Mouse (Mus musculus): ENCODE measurements around the gene Plcl1. TPM values are rescaled to one million over a fixed set of nuclear protein-coding genes. Genes with fewer than 3 reads are reported as not detected.

Plcl1 gene
- polyA plus RNA-seq (2012; rRNA removed) (0.05 and 0.12 TPM in 2 replicates), polyA plus RNA-seq (2014; fragmentation: Nextera tagmentation; extraction: Ambion mirVana) (0.05 and 0.09 TPM in 2 replicates)

GRCm38 (mm10) chr1:55405272-55406022 lies at the start of gene Plcl1:
Plcl1 (plus strand) TSS chr1:55405921.
- 4% methylated on average over 41 of the region's 51 CpGs for WGBS (ENCODE audit: insufficient replicate concordance)
- TF ChIP-seq CTCF (IDR thresholded peaks at IDR 0.05; ENCODE audit: low read depth) (no peak), EP300 (IDR thresholded peaks at IDR 0.05; ENCODE audit: low read depth) (no peak)
- Histone ChIP-seq H3K9me3 (ENCODE audit: control insufficient read depth, low read length) (no peaks in the 10 kb centered on the region), H3K4me2 (ENCODE audit: low read depth) (peak within 1 kb of the TSS; percentile 57), H3K27ac (no peak within 1 kb of the TSS), H3K4me3 (ENCODE audit: insufficient read depth in 1 of 2, low read depth in 2 of 2, low read length in 2 of 2) (peak within 1 kb of the TSS; percentile 31 to 48), H3K4me1 (replicated peaks; ENCODE audit: control insufficient read depth in 2 of 2, insufficient read depth in 2 of 2, low read length in 1 of 2) (no peaks in the 10 kb centered on the region; a peak in 1 of 4 replicates), H3K36me3 (replicated peaks; ENCODE audit: control insufficient read depth, insufficient read depth, low read depth) (no peaks in the 10 kb centered on the region), H3K27me3 (ENCODE audit: control insufficient read depth, insufficient read depth, low read length) (peaks cover 36% of the 10 kb centered on the region), H3K9ac (replicated peaks) (no peak within 1 kb of the TSS)
- DNase-seq (ENCODE audit: low read depth in 3 of 3, low spot score in 3 of 3) (peak; percentile 30 to 41 (median 33)), ATAC-seq (ENCODE audit: insufficient read depth) (peak; percentile 87)

DNA sequence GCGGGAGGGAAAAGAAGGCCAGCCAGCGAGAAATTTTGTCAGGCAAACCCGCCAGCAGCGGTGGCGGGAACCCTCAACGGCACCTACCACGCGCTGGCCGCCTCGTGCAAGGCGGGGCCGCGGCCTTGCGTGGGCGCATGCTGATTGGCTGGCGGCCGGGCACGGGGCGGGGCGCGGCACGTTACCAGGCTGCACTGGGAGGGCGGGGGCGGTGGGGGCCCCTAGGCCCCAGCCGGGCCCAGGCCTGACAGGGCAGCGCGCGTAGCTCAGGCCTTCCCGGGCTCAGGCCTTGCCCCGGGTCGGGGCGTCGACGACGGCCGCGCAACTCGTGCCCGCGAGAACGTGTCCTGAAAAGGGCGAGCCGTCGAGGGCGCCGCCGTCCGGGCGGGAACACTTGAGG lies 43.1 kb upstream of the Plcl1 start:
- WGBS (ENCODE audit: insufficient replicate concordance) = 50% methylated on average over 48 of the region's 49 CpGs

GRCm38 (mm10) chr1:55363044-55363565 lies 42.6 kb upstream of the Plcl1 start, which contains the start of gene Boll:
Boll (minus strand) TSS chr1:55363469.
- H3K36me3 ChIP-seq (replicated peaks; ENCODE audit: control insufficient read depth, insufficient read depth, low read depth) = no peaks in the 10 kb centered on the region
- ATAC-seq (ENCODE audit: insufficient read depth) = peak; percentile 71
- 0 out of 4 replicates have a peak, but pooled peaks cover 0 to 2% of the 10 kb centered on the region in 2 experiments for H3K4me1 ChIP-seq (replicated peaks; ENCODE audit: control insufficient read depth in 2 of 2, insufficient read depth in 2 of 2, low read length in 1 of 2)
- H3K27ac ChIP-seq = no peak within 1 kb of the TSS
- H3K9ac ChIP-seq (replicated peaks) = no peak within 1 kb of the TSS
- 15% methylated on average over 57 of the region's 68 CpGs for WGBS (ENCODE audit: insufficient replicate concordance)
- DNase-seq (ENCODE audit: low read depth in 3 of 3, low spot score in 3 of 3) = peak; percentile 19 to 33 (median 22)
- H3K4me3 ChIP-seq (ENCODE audit: insufficient read depth in 1 of 2, low read depth in 2 of 2, low read length in 2 of 2) = peak within 1 kb of the TSS; percentile 23 to 48
- H3K9me3 ChIP-seq (ENCODE audit: control insufficient read depth, low read length) = no peaks in the 10 kb centered on the region
- peak within 1 kb of the TSS; percentile 59 for H3K4me2 ChIP-seq (ENCODE audit: low read depth)
- TF ChIP-seq EP300 (IDR thresholded peaks at IDR 0.05; ENCODE audit: low read depth) (no peak), CTCF (IDR thresholded peaks at IDR 0.05; ENCODE audit: low read depth) (peak; percentile 64)
- peaks cover 14% of the 10 kb centered on the region for H3K27me3 ChIP-seq (ENCODE audit: control insufficient read depth, insufficient read depth, low read length)

More for the DNA sequence above, 43.1 kb upstream of the Plcl1 start:
- no peak for TF ChIP-seq CTCF (IDR thresholded peaks at IDR 0.05; ENCODE audit: low read depth)
- TF ChIP-seq EP300 (IDR thresholded peaks at IDR 0.05; ENCODE audit: low read depth) = no peak
- peaks cover 14% of the 10 kb centered on the region for H3K27me3 ChIP-seq (ENCODE audit: control insufficient read depth, insufficient read depth, low read length)
- 0 out of 4 replicates have a peak, but pooled peaks cover 0 to 2% of the 10 kb centered on the region in 2 experiments for H3K4me1 ChIP-seq (replicated peaks; ENCODE audit: control insufficient read depth in 2 of 2, insufficient read depth in 2 of 2, low read length in 1 of 2)
- no peak for ATAC-seq (ENCODE audit: insufficient read depth)
- no peaks in the 10 kb centered on the region for H3K36me3 ChIP-seq (replicated peaks; ENCODE audit: control insufficient read depth, insufficient read depth, low read depth)
- H3K4me2 ChIP-seq (ENCODE audit: low read depth) = no peak overlapping the region
- no peak overlapping the region; a peak in 1 of 4 replicates for H3K4me3 ChIP-seq (ENCODE audit: insufficient read depth in 1 of 2, low read depth in 2 of 2, low read length in 2 of 2)
- DNase-seq (ENCODE audit: low read depth in 3 of 3, low spot score in 3 of 3) = no peak
- H3K9me3 ChIP-seq (ENCODE audit: control insufficient read depth, low read length) = no peaks in the 10 kb centered on the region
- H3K27ac ChIP-seq = no peak overlapping the region
- H3K9ac ChIP-seq (replicated peaks) = no peak overlapping the region

DNA sequence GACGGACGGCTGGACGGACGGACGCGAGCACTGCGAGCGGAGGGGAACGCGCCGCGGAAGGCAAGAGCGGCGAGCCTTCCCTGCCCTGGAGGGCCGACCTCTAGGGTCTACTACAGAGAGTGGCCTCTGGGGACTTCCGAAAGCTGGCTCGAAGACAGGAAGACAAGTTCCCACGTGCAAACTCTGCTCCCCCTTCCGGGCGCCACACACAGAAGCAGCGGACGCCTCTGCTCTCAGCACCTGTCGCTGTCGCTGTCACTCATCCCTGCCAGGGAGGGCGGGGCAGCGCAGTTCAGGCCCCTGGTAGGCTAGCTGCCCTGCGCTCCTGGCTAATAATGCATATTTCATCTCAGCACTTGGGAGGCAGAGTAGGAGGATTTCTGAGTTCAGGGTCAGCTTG lies 42.1 kb upstream of the Plcl1 start:
- Histone ChIP-seq H3K4me1 (replicated peaks; ENCODE audit: control insufficient read depth in 2 of 2, insufficient read depth in 2 of 2, low read length in 1 of 2) (0 out of 4 replicates have a peak, but pooled peaks cover 0 to 2% of the 10 kb centered on the region in 2 experiments), H3K4me2 (ENCODE audit: low read depth) (peak overlapping the region; percentile 59), H3K4me3 (ENCODE audit: insufficient read depth in 1 of 2, low read depth in 2 of 2, low read length in 2 of 2) (peak overlapping the region; percentile 23 to 48), H3K9me3 (ENCODE audit: control insufficient read depth, low read length) (no peaks in the 10 kb centered on the region), H3K36me3 (replicated peaks; ENCODE audit: control insufficient read depth, insufficient read depth, low read depth) (no peaks in the 10 kb centered on the region), H3K27ac (no peak overlapping the region), H3K9ac (replicated peaks) (no peak overlapping the region), H3K27me3 (ENCODE audit: control insufficient read depth, insufficient read depth, low read length) (peaks cover 14% of the 10 kb centered on the region)
- TF ChIP-seq CTCF (IDR thresholded peaks at IDR 0.05; ENCODE audit: low read depth) (0 out of 2 replicates have a peak, but pooled peaks have one; percentile 19), EP300 (IDR thresholded peaks at IDR 0.05; ENCODE audit: low read depth) (no peak)
- under 1% methylated on average over 22 of the region's 27 CpGs for WGBS (ENCODE audit: insufficient replicate concordance)
- ATAC-seq (ENCODE audit: insufficient read depth) (peak; percentile 73), DNase-seq (ENCODE audit: low read depth in 3 of 3, low spot score in 3 of 3) (peak; percentile 11 to 27 (median 13))

DNA sequence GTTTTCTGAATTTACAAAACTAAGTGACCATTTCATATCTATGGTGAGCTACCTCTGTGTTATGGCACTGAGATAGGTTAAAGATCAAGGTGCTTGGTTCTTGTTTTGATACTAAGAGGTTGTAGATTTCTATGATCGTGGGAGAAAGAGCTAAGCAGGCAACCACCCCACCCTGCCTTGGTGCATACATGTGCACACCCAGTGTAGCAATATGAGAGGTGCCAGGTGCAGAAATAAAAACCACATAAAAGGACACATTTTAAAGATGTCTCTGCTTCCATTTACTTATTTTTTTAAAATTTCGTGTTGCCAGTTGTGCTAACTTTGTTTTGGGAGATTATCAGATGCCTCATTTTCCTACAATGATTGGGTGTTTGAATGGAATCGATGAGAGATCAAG lies 33.1 kb upstream of the Plcl1 start:
- no peaks in the 10 kb centered on the region for H3K4me1 ChIP-seq (replicated peaks; ENCODE audit: control insufficient read depth in 2 of 2, insufficient read depth in 2 of 2, low read length in 1 of 2)
- TF ChIP-seq CTCF (IDR thresholded peaks at IDR 0.05; ENCODE audit: low read depth) = no peak
- TF ChIP-seq EP300 (IDR thresholded peaks at IDR 0.05; ENCODE audit: low read depth) = no peak
- no peak overlapping the region for H3K27ac ChIP-seq
- no peak for DNase-seq (ENCODE audit: low read depth in 3 of 3, low spot score in 3 of 3)
- no peak overlapping the region for H3K4me3 ChIP-seq (ENCODE audit: insufficient read depth in 1 of 2, low read depth in 2 of 2, low read length in 2 of 2)
- H3K36me3 ChIP-seq (replicated peaks; ENCODE audit: control insufficient read depth, insufficient read depth, low read depth) = no peaks in the 10 kb centered on the region
- ATAC-seq (ENCODE audit: insufficient read depth) = no peak
- H3K27me3 ChIP-seq (ENCODE audit: control insufficient read depth, insufficient read depth, low read length) = no peaks in the 10 kb centered on the region
- H3K4me2 ChIP-seq (ENCODE audit: low read depth) = no peak overlapping the region
- no peaks in the 10 kb centered on the region for H3K9me3 ChIP-seq (ENCODE audit: control insufficient read depth, low read length)
- H3K9ac ChIP-seq (replicated peaks) = no peak overlapping the region
- WGBS (ENCODE audit: insufficient replicate concordance) = 49% methylated on average over 3 of the region's 3 CpGs

All from liver, embryonic 14.5 days (tissue).